Mouse (Mus musculus): ENCODE measurements around the gene Gpr55. TPM values are rescaled to one million over a fixed set of nuclear protein-coding genes. Genes with fewer than 3 reads are reported as not detected.
A peak's percentile ranks its signal among the peaks of the same experiment; 100 is the strongest.

Gene Gpr55
- polyA plus RNA-seq, 1 experiment from 2014 or later: 0.14 TPM

GRCm38 (mm10) chr1:85981738-85982357 is 21.0 kb upstream of the Gpr55 start:
- 49% methylated on average over 7 of the region's 7 CpGs for WGBS
- Histone ChIP-seq H3K4me1 (no peaks in the 10 kb centered on the region; the same call in none of the 2 replicates), H3K27ac (no peak overlapping the region), H3K27me3 (no peaks in the 10 kb centered on the region), H3K4me3 (no peak overlapping the region), H3K4me2 (no peak overlapping the region), H3K9ac (no peak overlapping the region), H3K36me3 (no peaks in the 10 kb centered on the region), H3K9me3 (no peaks in the 10 kb centered on the region)
- ATAC-seq (ENCODE audit: insufficient number of reproducible peaks, insufficient read depth, low FRiP score, low TSS enrichment, low read depth): no peak

DNA sequence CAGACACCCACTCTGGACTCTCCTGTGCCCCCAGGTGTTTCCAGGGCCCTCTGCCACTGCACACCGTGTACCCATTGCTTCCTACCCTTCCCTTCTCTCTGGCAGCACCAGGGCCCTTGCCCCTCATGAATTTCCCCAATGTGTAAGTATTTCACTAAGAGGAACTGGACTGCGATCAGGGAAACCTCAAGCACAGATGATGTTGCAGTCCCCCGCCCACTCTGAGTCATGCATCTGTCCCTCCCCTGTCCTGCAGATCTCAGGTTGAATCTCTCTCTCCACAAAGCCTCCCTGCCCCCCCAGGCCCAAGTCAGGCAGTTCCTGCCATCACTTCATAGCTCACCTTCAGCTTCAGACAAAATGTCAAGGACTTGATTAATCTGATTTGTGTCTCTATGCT is 16.9 kb upstream of the Gpr55 start:
- no peak overlapping the region for H3K27ac ChIP-seq
- no peak overlapping the region for H3K9ac ChIP-seq
- H3K4me2 ChIP-seq: no peak overlapping the region
- ATAC-seq (ENCODE audit: insufficient number of reproducible peaks, insufficient read depth, low FRiP score, low TSS enrichment, low read depth): no peak
- H3K36me3 ChIP-seq: no peaks in the 10 kb centered on the region
- H3K9me3 ChIP-seq: no peaks in the 10 kb centered on the region
- H3K27me3 ChIP-seq: no peaks in the 10 kb centered on the region
- no peaks in the 10 kb centered on the region; the same call in none of the 2 replicates for H3K4me1 ChIP-seq
- WGBS: 74% methylated on average over 3 of the region's 3 CpGs
- no peak overlapping the region for H3K4me3 ChIP-seq

GRCm38 (mm10) chr1:85973468-85973877 is 12.7 kb upstream of the Gpr55 start:
- Histone ChIP-seq H3K9me3 (no peaks in the 10 kb centered on the region), H3K4me1 (peaks cover 6% of the 10 kb centered on the region), H3K4me3 (no peak overlapping the region), H3K9ac (no peak overlapping the region), H3K27me3 (no peaks in the 10 kb centered on the region), H3K27ac (no peak overlapping the region), H3K36me3 (no peaks in the 10 kb centered on the region), H3K4me2 (no peak overlapping the region)
- WGBS: 78% methylated on average over 2 of the region's 2 CpGs
- no peak for ATAC-seq (ENCODE audit: insufficient number of reproducible peaks, insufficient read depth, low FRiP score, low TSS enrichment, low read depth)

DNA sequence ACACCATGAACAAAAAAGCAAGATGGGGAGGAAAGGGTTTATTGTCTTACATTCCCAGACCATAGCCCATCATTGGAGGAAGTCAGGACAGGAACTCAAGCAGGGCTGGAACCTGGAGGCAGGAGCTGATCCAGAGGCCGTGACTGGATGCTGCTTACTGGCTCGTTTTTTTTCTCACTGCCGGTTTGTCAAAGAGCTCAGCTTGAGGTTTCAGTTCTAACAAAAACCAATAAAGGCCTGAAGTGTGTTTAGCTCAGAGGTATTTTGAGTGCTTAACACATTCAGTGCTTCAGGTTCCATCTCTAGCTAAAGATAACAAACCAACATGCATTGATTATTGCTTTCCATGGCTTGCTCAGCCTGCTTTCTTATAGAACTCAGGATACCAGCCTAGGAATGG is 11.5 kb upstream of the Gpr55 start:
- Histone ChIP-seq H3K4me2 (no peak overlapping the region), H3K4me1 (peaks cover 6% of the 10 kb centered on the region), H3K9ac (no peak overlapping the region), H3K27me3 (no peaks in the 10 kb centered on the region), H3K27ac (no peak overlapping the region), H3K9me3 (no peaks in the 10 kb centered on the region), H3K36me3 (no peaks in the 10 kb centered on the region), H3K4me3 (no peak overlapping the region)
- WGBS: 61% methylated on average over 3 of the region's 3 CpGs
- no peak for ATAC-seq (ENCODE audit: insufficient number of reproducible peaks, insufficient read depth, low FRiP score, low TSS enrichment, low read depth)

DNA sequence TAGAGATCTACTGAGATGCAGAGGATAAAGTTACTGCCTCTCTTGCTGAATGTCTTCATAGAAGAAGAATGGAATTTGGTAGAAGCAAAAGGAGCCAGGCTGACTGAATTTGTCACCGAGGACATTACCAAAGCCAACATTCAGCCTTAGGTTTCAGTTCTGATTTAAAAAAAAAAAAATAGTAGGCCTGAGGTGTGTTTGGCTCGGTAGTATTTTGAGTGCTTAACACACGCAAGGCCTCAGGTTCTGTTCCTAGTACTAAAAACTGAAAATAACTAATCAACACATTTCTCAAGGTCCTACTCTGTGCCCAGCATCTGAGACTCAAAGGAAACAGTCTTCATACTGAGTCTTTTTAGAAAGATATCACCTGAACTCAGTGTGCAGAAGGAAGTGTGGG is 10.3 kb upstream of the Gpr55 start:
- H3K4me2 ChIP-seq: no peak overlapping the region
- ATAC-seq (ENCODE audit: insufficient number of reproducible peaks, insufficient read depth, low FRiP score, low TSS enrichment, low read depth): no peak
- 89% methylated on average over 3 of the region's 3 CpGs for WGBS
- H3K4me3 ChIP-seq: no peak overlapping the region
- H3K9me3 ChIP-seq: no peaks in the 10 kb centered on the region
- no peak overlapping the region for H3K9ac ChIP-seq
- peaks cover 6% of the 10 kb centered on the region for H3K4me1 ChIP-seq
- H3K27ac ChIP-seq: no peak overlapping the region
- H3K36me3 ChIP-seq: no peaks in the 10 kb centered on the region
- no peaks in the 10 kb centered on the region for H3K27me3 ChIP-seq

GRCm38 (mm10) chr1:85969519-85969918 is 8.7 kb upstream of the Gpr55 start:
- Histone ChIP-seq H3K4me1 (peaks cover 6% of the 10 kb centered on the region), H3K4me3 (no peak overlapping the region), H3K27ac (peak overlapping the region; percentile 69; the same call in 1 of the 2 replicates), H3K9ac (no peak overlapping the region), H3K36me3 (no peaks in the 10 kb centered on the region), H3K4me2 (no peak overlapping the region), H3K27me3 (no peaks in the 10 kb centered on the region), H3K9me3 (no peaks in the 10 kb centered on the region)
- 50% methylated on average over 1 of the region's 1 CpGs for WGBS
- ATAC-seq (ENCODE audit: insufficient number of reproducible peaks, insufficient read depth, low FRiP score, low TSS enrichment, low read depth): peak; percentile 63; the same call in 1 of the 2 replicates

DNA sequence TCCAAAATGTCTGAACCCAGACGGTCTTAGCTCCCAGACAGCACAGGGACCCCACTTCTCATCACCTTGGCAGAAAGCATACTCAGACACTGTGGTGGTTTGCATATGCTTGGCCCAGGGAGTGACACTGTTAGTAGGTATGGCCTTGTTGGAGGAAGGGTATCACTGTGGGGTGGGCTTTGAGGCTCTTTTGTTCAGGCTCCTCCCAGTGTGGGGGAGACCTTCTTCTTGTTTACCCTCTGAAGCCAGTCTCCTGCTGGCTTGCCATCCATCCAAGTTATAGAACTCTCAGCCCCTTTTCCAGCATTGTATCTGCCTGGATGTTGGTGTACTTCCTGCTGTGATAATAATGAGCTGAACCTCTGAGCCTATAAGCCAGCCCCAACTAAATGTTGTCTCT is 8.3 kb upstream of the Gpr55 start:
- Histone ChIP-seq H3K4me2 (no peak overlapping the region), H3K36me3 (no peaks in the 10 kb centered on the region), H3K27me3 (no peaks in the 10 kb centered on the region), H3K9ac (no peak overlapping the region), H3K9me3 (no peaks in the 10 kb centered on the region), H3K27ac (peak overlapping the region; percentile 69), H3K4me3 (no peak overlapping the region), H3K4me1 (peaks cover 6% of the 10 kb centered on the region)
- 71% methylated on average over 1 of the region's 1 CpGs for WGBS
- ATAC-seq (ENCODE audit: insufficient number of reproducible peaks, insufficient read depth, low FRiP score, low TSS enrichment, low read depth): no peak

DNA sequence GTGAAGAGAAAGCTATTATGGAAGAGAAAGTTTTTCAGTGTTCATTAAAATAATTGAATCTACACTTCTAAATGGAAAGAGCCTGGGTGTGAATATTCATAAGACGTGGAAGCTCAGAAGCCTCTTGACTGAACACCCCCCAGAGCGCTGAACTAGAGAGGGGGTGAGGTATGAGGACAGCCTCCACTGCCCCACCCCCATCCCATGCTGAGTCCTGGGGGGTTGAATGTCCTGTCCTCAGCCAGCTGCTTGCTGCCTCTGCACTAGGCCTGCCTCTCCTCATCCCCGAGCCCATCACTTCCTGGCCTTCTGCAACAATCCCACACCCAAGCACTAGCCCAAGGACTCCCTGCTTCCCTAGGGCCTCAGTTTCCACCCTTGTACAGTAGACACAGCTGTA is 5.0 kb upstream of the Gpr55 start:
- Histone ChIP-seq H3K4me2 (no peak overlapping the region), H3K9ac (no peak overlapping the region), H3K27ac (no peak overlapping the region), H3K27me3 (no peaks in the 10 kb centered on the region), H3K4me3 (no peak overlapping the region), H3K4me1 (peaks cover 6% of the 10 kb centered on the region), H3K9me3 (no peaks in the 10 kb centered on the region), H3K36me3 (no peaks in the 10 kb centered on the region)
- ATAC-seq (ENCODE audit: insufficient number of reproducible peaks, insufficient read depth, low FRiP score, low TSS enrichment, low read depth): no peak
- WGBS: 69% methylated on average over 3 of the region's 3 CpGs

DNA sequence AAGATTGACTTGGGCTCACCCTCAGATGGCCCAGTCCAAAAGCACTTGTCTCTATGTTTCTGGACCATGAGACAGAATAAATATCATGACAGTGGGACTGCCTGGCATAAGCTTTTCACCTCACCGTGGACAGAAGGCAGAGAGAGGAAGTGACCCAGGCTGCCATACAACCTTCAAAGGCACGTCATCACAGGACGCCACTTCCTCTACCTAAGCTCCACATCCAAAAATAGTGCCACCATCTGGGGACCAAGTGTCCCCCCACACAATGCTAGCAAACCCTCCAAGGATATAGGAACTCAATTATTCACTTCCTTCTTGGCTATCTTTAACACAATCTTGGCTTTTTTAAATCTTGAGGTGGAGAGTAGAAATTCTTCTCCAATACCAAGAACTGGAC is 1.3 kb upstream of the Gpr55 start:
- H3K9ac ChIP-seq: no peak overlapping the region
- no peaks in the 10 kb centered on the region for H3K27me3 ChIP-seq
- H3K4me3 ChIP-seq: no peak overlapping the region
- H3K36me3 ChIP-seq: no peaks in the 10 kb centered on the region
- no peaks in the 10 kb centered on the region for H3K9me3 ChIP-seq
- no peak overlapping the region for H3K4me2 ChIP-seq
- no peak overlapping the region for H3K27ac ChIP-seq
- no peak for ATAC-seq (ENCODE audit: insufficient number of reproducible peaks, insufficient read depth, low FRiP score, low TSS enrichment, low read depth)
- WGBS: 80% methylated on average over 3 of the region's 3 CpGs
- H3K4me1 ChIP-seq: peaks cover 20% of the 10 kb centered on the region

GRCm38 (mm10) chr1:85959889-85960276 is 924 bp downstream of the Gpr55 start:
- H3K9me3 ChIP-seq: no peaks in the 10 kb centered on the region
- WGBS: 74% methylated on average over 2 of the region's 2 CpGs
- no peaks in the 10 kb centered on the region for H3K27me3 ChIP-seq
- no peak overlapping the region for H3K4me2 ChIP-seq
- no peaks in the 10 kb centered on the region for H3K36me3 ChIP-seq
- no peak overlapping the region for H3K4me3 ChIP-seq
- peaks cover 36% of the 10 kb centered on the region for H3K4me1 ChIP-seq
- ATAC-seq (ENCODE audit: insufficient number of reproducible peaks, insufficient read depth, low FRiP score, low TSS enrichment, low read depth): no peak
- no peak overlapping the region for H3K27ac ChIP-seq
- no peak overlapping the region for H3K9ac ChIP-seq

DNA sequence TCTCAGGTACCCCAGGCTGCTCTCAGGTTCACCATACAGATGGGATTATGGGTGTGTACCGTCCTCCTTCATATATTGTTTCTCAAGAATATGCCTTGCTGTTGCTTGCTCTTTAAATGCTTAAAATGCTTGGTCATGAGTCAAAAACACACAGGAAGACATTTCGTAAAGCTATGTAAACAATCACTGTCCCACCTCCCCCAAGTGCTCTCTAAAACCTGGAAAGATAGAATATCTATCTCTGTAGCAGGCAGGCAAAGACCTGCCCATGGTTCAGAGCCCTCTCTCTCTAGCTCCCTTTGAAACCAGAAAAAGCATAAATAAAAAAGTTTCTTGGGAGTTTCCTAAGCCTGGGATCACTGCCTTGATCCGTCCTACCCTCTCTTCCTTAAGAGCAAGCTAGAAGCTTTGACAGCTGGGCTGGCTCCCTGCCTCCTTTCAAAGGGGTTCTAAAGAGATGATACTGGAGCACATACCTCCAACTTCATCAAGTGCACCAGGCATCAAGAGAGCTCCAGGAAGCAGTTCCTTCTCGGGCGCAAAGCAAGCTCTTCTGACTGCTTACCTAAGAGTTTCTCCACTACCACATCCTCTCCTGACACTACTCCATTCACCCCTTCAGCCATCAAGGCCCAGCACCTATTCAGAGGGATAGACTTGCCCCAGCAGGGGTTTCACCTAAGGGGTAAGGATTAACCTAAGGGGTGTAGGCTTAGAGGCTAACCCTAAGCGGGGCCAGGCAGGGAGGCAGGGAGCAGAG is 1.5 kb downstream of the Gpr55 start:
- no peak for ATAC-seq (ENCODE audit: insufficient number of reproducible peaks, insufficient read depth, low FRiP score, low TSS enrichment, low read depth)
- 51% methylated on average over 6 of the region's 6 CpGs for WGBS
- Histone ChIP-seq H3K4me3 (no peak overlapping the region), H3K4me1 (peaks cover 36% of the 10 kb centered on the region), H3K4me2 (peak overlapping the region; percentile 18; the same call in 1 of the 2 replicates), H3K27ac (peak overlapping the region; percentile 62), H3K9me3 (no peaks in the 10 kb centered on the region), H3K9ac (no peak overlapping the region), H3K27me3 (no peaks in the 10 kb centered on the region), H3K36me3 (no peaks in the 10 kb centered on the region)

GRCm38 (mm10) chr1:85957942-85958619 is 2.7 kb downstream of the Gpr55 start:
- Histone ChIP-seq H3K27me3 (no peaks in the 10 kb centered on the region), H3K9me3 (no peaks in the 10 kb centered on the region), H3K4me2 (peak overlapping the region; percentile 18; the same call in 1 of the 2 replicates), H3K27ac (peak overlapping the region; percentile 55; the same call in 1 of the 2 replicates), H3K9ac (no peak overlapping the region), H3K36me3 (no peaks in the 10 kb centered on the region), H3K4me1 (peaks cover 36% of the 10 kb centered on the region), H3K4me3 (no peak overlapping the region)
- 44% methylated on average over 9 of the region's 9 CpGs for WGBS
- no peak for ATAC-seq (ENCODE audit: insufficient number of reproducible peaks, insufficient read depth, low FRiP score, low TSS enrichment, low read depth)
